Comparison of ENCODE assay signal across 9 mouse cellular contexts in genomic region chr9:69470921-69471320, GRCm38 (mm10). TPM values are rescaled to one million over a fixed set of nuclear protein-coding genes. Genes with fewer than 3 reads are reported as not detected.
A peak's percentile ranks its signal among the peaks of the same experiment; 100 is the strongest.
DNase-seq lines count a peak whose midpoint lies in the region; ATAC-seq and TF ChIP-seq lines count a peak whose summit lies in the region.
"Had no signal": no experiment of that assay in that cellular context is flagged by ENCODE, and none has a peak within 500 bp of the region (broad histone marks: within the 10 kb centered on the region; RNA-seq: fewer than 3 reads in every experiment).

No protein-coding gene starts in this region.

- no peak overlapping the region for H3K4me2 ChIP-seq in liver, embryonic 11.5 days
- peak overlapping the region; percentile 46 for H3K4me2 ChIP-seq in limb, embryonic 13.5 days (replicated peaks)
- H3K4me2 ChIP-seq: midbrain, embryonic 11.5 days had no signal

- peak; percentile 14 for DNase-seq in liver
- no peak for DNase-seq in liver, embryonic 11.5 days (ENCODE audit: low spot score)
- peak; percentile 82 for DNase-seq in forelimb bud, embryonic 11.5 days (ENCODE audit: low read depth, low spot score)
- DNase-seq in thymus, postnatal 0 days (ENCODE audit: low spot score): peak; percentile 91
- no peak for DNase-seq in left cerebral cortex, adult 2 months (ENCODE audit: extremely low spot score in 1 of 2, low spot score in 2 of 2)
- no peak for DNase-seq in gastrocnemius, postnatal 36 days
- no peak for DNase-seq in natural killer cell, adult 2 months (ENCODE audit: low spot score in 2 of 2)

- H3K36me3 ChIP-seq in liver, embryonic 11.5 days (ENCODE audit: control insufficient read depth, insufficient read depth, low read length): no peaks in the 10 kb centered on the region
- peaks cover 45% of the 10 kb centered on the region for H3K36me3 ChIP-seq in limb, embryonic 13.5 days

- ATAC-seq in liver, embryonic 11.5 days (replicated peaks; ENCODE audit: low FRiP score): no peak
- ATAC-seq in limb, embryonic 13.5 days (ENCODE audit: low FRiP score, low read depth): peak; percentile 85

- H3K27ac ChIP-seq in liver, embryonic 11.5 days (ENCODE audit: low read depth, low read length): no peak overlapping the region
- H3K27ac ChIP-seq in limb, embryonic 13.5 days: peak overlapping the region; percentile 84
- H3K27ac ChIP-seq in left cerebral cortex, adult 2 months: no peak overlapping the region

- no peak for TF ChIP-seq CTCF in left cerebral cortex, adult 2 months (IDR thresholded peaks at IDR 0.05)

- H3K9me3 ChIP-seq in liver, embryonic 11.5 days (ENCODE audit: control insufficient read depth, low read length): no peaks in the 10 kb centered on the region
- H3K9me3 ChIP-seq in limb, embryonic 13.5 days: no peaks in the 10 kb centered on the region

- peaks cover 3% of the 10 kb centered on the region; the same call in 1 of the 2 replicates for H3K4me1 ChIP-seq in liver, embryonic 11.5 days (replicated peaks; ENCODE audit: control insufficient read depth, insufficient read depth, low read length)
- H3K4me1 ChIP-seq in limb, embryonic 13.5 days: peaks cover 65% of the 10 kb centered on the region

- 32% methylated on average over 6 of the region's 6 CpGs for WGBS in liver, embryonic 11.5 days
- WGBS in limb, embryonic 13.5 days: 7% methylated on average over 6 of the region's 6 CpGs

- no peak overlapping the region for H3K9ac ChIP-seq in liver, embryonic 11.5 days (ENCODE audit: low read depth, low read length)
- H3K9ac ChIP-seq in limb, embryonic 13.5 days: no peak overlapping the region

- H3K4me3 ChIP-seq in liver, embryonic 11.5 days (ENCODE audit: low read depth, low read length): no peak overlapping the region
- no peak overlapping the region for H3K4me3 ChIP-seq in limb, embryonic 13.5 days
- no peak overlapping the region for H3K4me3 ChIP-seq in left cerebral cortex, adult 2 months

- intact Hi-C loops in left cerebral cortex, adult 2 months (cut with DNase I): no loop called here
- intact Hi-C loops in gastrocnemius, postnatal 36 days (cut with DNase I): no loop called here

- no peaks in the 10 kb centered on the region for H3K27me3 ChIP-seq in liver, embryonic 11.5 days (replicated peaks; ENCODE audit: control insufficient read depth, insufficient read depth, low read length)
- no peaks in the 10 kb centered on the region for H3K27me3 ChIP-seq in limb, embryonic 13.5 days

RNA-seq across cellular contexts. Expression of gene Anxa2, which starts 17.5 kb away (rescaled TPM):
- 153 and 159 TPM in 2 replicates for polyA plus RNA-seq in liver, embryonic 11.5 days (2014; fragmentation: Nextera tagmentation; extraction: Ambion mirVana)
- 691 and 735 TPM in 2 replicates for polyA plus RNA-seq in limb, embryonic 13.5 days (2015; fragmentation: Nextera tagmentation; extraction: Ambion mirVana)
- polyA plus RNA-seq in thymus, postnatal 0 days (2015; fragmentation: Nextera tagmentation; extraction: Ambion mirVana): 713 and 718 TPM in 2 replicates
- 10 to 100 TPM; 13.4 to 14.8 TPM for total RNA-seq in left cerebral cortex, adult 2 months (2021)
- 10 to 100 TPM; 34.1 to 50.4 TPM for total RNA-seq in gastrocnemius, postnatal 36 days (2021)

Comparison
In these comparisons a context has a peak if more than half of its experiments do, and no peak if none do; other contexts are left out.
1. DNase-seq: peak in liver (single experiment), forelimb bud, embryonic 11.5 days (single experiment) and thymus, postnatal 0 days (single experiment); none in liver, embryonic 11.5 days (single experiment), left cerebral cortex, adult 2 months (0 of 2), gastrocnemius, postnatal 36 days (0 of 2) and natural killer cell, adult 2 months (0 of 2).